Mouse (Mus musculus) lung, embryonic 14.5 days (tissue): ENCODE results near the gene Grb2. TPM values are rescaled to one million over a fixed set of nuclear protein-coding genes. Genes with fewer than 3 reads are reported as not detected.

ENCODE experiments used
- ATAC-seq: fragments of 200-750 bp; cut with Nextera tagmentation; 2 replicates; pipeline ENCODE4 v1.8.0; 2017; ENCODE audit warnings: mild to moderate bottlenecking, moderate TSS enrichment, moderate library complexity; ENCODE audit not compliant: insufficient read depth
- DNase-seq: peaks from one replicate; pipeline ENCODE4 v3.0.0-alpha.2; 2015
- H3K27ac ChIP-seq: fragments of 300-500 bp; sonication (generic); 2 replicates; pipeline ENCODE4 v1.5.1; 2014; ENCODE audit warnings: low read depth, mild to moderate bottlenecking, moderate library complexity
- H3K27me3 ChIP-seq: fragments of 300-500 bp; sonication (generic); 2 replicates; pipeline ENCODE4 v1.6.1; 2014; ENCODE audit warnings: low read length, control low read depth; ENCODE audit not compliant: insufficient read depth
- H3K36me3 ChIP-seq: fragments of 300-500 bp; sonication (generic); 2 replicates; pipeline ENCODE4 v1.6.1; 2014; ENCODE audit warnings: control low read depth; ENCODE audit not compliant: insufficient read depth
- H3K4me1 ChIP-seq: fragments of 300-500 bp; sonication (generic); 2 replicates; pipeline ENCODE4 v1.6.1; 2014; ENCODE audit warnings: antibody characterized with exemption, control low read depth; ENCODE audit not compliant: insufficient read depth
- H3K4me2 ChIP-seq: fragments of 300-500 bp; sonication (generic); 2 replicates; pipeline ENCODE4 v1.6.1; 2014; ENCODE audit warnings: mild to moderate bottlenecking
- H3K4me3 ChIP-seq: fragments of 300-500 bp; sonication (generic); 2 replicates; pipeline ENCODE4 v1.5.1; 2014; ENCODE audit warnings: low read depth, low read length
- H3K9ac ChIP-seq: fragments of 300-500 bp; sonication (generic); 2 replicates; pipeline ENCODE4 v1.6.1; 2014
- H3K9me3 ChIP-seq: fragments of 300-500 bp; sonication (generic); 2 replicates; pipeline ENCODE4 v1.6.1; 2016; ENCODE audit warnings: low read depth, low read length, control low read depth
- CTCF ChIP-seq: IDR thresholded peaks from 2 replicates; pipeline ENCODE4 v1.5.1; 2016; ENCODE audit warnings: antibody characterized with exemption, low read depth
- WGBS: fragments of 180-500 bp; shearing (Covaris S2); extraction: QIAGEN DNeasy Blood & Tissue Kit; methylation state at CpG from one replicate; pipeline ENCODE4 v1.1.7; 2014; 5-methylcytosine and 5-hydroxymethylcytosine counted together
- polyA plus RNA-seq: library from polyadenylated mRNA; unstranded; fragments of >200 nt; fragmentation: Nextera tagmentation; extraction: Ambion mirVana; gene quantifications from 2 replicates; pipeline ENCODE4 v1.2.1, GENCODE M21; 2014

Grb2 gene
- polyA plus RNA-seq, 1 experiment from 2014 or later, result 41.5 TPM

DNA sequence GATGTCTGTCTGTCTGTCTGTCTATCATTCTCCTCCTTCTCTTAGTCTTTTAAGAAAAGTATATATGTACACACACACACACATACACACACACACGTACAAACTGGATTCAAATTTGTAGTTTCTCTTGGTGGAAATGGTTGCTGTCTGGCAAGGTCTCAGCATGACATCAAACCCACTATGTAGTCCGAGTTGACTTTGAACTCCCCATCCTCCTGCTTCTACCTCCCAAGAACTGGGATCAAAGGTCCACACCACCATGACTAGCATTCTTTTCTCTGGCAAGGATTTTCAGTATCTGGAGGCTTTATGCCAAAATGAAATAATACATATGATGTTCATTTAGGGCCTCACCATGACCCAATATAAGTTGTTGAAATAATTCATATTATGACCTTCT lies 14.8 kb upstream of the Grb2 start:
- Histone ChIP-seq H3K27me3 (no peaks in the 10 kb centered on the region), H3K4me3 (no peak overlapping the region), H3K4me1 (no peaks in the 10 kb centered on the region), H3K9ac (no peak overlapping the region), H3K9me3 (no peaks in the 10 kb centered on the region), H3K36me3 (no peaks in the 10 kb centered on the region), H3K27ac (no peak overlapping the region), H3K4me2 (no peak overlapping the region)
- WGBS, result 72% methylated on average over 2 of the region's 2 CpGs
- ATAC-seq, result no peak
- no peak for TF ChIP-seq CTCF
- no peak for DNase-seq

DNA sequence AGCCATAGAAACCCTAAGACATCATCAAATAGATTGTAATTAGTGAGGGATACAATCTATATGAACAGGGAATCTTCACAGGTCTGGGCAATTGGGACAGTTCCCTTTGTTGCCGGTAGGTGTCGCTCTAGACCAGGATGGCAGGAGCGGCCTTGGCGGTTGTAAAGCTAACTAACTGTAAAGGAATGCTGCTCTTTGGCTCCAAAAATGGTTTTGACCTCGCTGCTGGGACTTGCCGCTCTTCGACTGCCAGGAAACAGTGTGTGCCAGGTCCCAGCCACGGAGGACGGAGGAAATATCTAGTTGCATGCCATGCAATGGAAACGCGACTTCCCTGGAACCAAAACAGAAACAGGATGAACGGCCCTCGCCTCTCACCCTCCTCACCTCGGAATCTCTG lies 14.2 kb upstream of the Grb2 start:
- H3K9ac ChIP-seq, result no peak overlapping the region
- H3K36me3 ChIP-seq, result no peaks in the 10 kb centered on the region
- ATAC-seq, result no peak
- no peaks in the 10 kb centered on the region for H3K9me3 ChIP-seq
- H3K4me1 ChIP-seq, result no peaks in the 10 kb centered on the region
- peak overlapping the region; percentile 25; the same call in 1 of the 2 replicates for H3K4me2 ChIP-seq
- DNase-seq, result peak; percentile 91
- WGBS, result 15% methylated on average over 14 of the region's 14 CpGs
- TF ChIP-seq CTCF, result peak; percentile 99
- no peak overlapping the region for H3K27ac ChIP-seq
- no peaks in the 10 kb centered on the region for H3K27me3 ChIP-seq
- H3K4me3 ChIP-seq, result no peak overlapping the region

DNA sequence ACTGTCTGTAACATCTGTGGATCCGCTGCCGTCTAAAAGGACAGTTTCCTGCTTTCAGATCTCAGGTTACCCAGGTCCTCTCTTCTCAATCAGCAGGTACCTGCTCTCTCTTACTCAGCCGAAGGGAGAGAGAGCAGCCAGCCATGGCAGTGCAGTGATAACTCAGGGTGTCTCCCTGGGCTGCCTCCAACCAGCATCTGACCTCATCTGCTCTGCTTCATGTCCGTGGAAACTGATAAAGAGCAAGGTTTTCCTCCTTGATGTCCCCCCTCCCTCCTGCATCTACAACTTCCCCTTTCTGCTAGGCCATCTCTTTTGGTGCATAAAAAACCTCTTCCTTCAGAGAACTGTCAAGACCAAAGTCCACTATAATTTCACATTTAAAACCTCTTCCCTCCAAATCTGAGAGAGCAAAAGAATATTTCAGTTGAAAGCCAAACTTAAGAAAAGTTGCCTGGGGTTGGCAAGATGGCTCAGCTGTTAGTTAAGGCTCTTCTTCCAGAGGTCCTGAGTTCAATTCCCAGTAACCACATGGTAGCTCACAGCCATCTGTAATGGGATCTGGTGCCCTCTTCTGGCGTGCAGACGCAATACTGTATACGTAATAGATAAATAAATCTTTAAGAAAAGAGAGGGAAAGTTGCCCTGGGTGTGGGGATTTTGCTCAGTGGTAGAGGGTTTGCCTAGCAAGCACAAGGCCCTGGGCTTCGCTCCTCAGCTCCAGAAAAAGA lies 9.4 kb upstream of the Grb2 start:
- H3K4me2 ChIP-seq, result no peak overlapping the region
- no peaks in the 10 kb centered on the region for H3K4me1 ChIP-seq
- no peak overlapping the region for H3K27ac ChIP-seq
- no peaks in the 10 kb centered on the region for H3K36me3 ChIP-seq
- DNase-seq (peak; percentile 39), ATAC-seq (no peak)
- no peaks in the 10 kb centered on the region for H3K9me3 ChIP-seq
- TF ChIP-seq CTCF, result peak; percentile 65
- H3K9ac ChIP-seq, result no peak overlapping the region
- no peak overlapping the region for H3K4me3 ChIP-seq
- 44% methylated on average over 8 of the region's 8 CpGs for WGBS
- no peaks in the 10 kb centered on the region for H3K27me3 ChIP-seq

DNA sequence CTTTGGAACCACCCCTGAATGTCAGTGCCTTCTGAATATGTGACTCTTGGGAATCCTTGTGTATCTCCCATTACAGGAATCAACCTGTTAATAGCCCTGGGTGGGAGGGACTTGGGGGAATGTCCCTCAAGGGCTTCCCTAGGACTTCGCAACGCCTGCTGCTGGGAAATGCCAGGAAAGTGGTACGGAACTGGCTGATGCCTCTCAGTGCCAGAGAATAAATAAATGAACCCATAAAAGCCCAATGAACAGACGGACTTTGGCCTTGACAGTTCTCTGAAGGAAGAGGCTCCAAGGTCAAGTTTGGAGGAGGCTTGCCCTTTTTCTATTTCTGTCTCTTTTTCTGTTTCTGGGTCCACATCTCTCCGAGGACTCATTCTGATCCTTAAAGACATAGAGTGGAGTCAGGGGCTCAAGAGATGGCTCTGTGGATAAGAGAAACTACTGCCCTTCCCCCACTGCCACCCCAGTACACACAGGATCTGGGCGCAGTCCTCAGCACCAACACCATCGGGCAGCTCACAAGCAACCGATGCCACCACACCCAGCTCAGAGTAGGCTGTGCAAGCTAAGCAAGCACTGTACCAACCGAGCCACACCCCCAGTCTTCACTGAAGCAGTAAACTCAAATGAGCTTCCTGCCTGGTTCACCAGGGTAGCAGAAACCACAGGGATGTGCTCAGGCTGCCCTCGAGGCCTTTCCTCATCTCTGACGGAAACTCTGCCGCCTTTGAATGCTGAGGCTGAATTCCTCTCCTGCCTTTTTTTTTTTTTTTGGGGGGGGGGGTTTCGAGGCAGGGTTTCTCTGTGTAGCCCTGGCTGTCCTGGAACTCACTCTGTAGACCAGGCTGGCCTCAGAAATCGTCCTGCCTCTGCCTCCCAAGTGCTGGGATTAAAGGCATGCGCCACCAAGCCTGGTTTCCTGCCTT lies 8.3 kb upstream of the Grb2 start:
- Histone ChIP-seq H3K27me3 (no peaks in the 10 kb centered on the region), H3K27ac (no peak overlapping the region), H3K4me2 (no peak overlapping the region), H3K9me3 (no peaks in the 10 kb centered on the region), H3K4me1 (no peaks in the 10 kb centered on the region), H3K36me3 (no peaks in the 10 kb centered on the region), H3K4me3 (no peak overlapping the region), H3K9ac (no peak overlapping the region)
- no peak for TF ChIP-seq CTCF
- 62% methylated on average over 15 of the region's 15 CpGs for WGBS
- DNase-seq (no peak), ATAC-seq (no peak)

DNA sequence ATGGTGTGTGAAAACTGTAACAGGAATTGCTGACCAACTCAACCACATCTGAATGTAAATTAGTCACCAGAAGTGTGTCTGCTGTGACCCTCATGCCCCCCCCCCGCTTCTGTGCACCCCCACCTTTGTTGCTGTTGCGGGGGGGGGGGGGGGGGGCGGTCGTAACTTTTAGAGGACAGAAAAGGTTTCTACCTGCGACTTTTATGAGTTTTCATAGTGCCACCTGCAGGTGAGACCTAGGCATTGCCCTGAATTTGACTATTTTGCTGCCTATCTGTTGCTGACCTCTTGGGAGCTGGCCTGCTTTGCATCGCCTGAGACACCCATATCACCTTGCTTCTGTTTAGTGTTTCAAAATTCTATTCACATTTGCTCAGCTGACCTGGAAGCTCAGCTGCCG lies 6.1 kb upstream of the Grb2 start:
- 8% methylated on average over 6 of the region's 7 CpGs for WGBS
- Histone ChIP-seq H3K4me1 (no peaks in the 10 kb centered on the region), H3K9me3 (no peaks in the 10 kb centered on the region), H3K4me2 (no peak overlapping the region), H3K36me3 (no peaks in the 10 kb centered on the region), H3K4me3 (no peak overlapping the region), H3K9ac (no peak overlapping the region), H3K27me3 (no peaks in the 10 kb centered on the region), H3K27ac (no peak overlapping the region)
- DNase-seq, result peak; percentile 76
- no peak for ATAC-seq
- peak; percentile 75 for TF ChIP-seq CTCF

DNA sequence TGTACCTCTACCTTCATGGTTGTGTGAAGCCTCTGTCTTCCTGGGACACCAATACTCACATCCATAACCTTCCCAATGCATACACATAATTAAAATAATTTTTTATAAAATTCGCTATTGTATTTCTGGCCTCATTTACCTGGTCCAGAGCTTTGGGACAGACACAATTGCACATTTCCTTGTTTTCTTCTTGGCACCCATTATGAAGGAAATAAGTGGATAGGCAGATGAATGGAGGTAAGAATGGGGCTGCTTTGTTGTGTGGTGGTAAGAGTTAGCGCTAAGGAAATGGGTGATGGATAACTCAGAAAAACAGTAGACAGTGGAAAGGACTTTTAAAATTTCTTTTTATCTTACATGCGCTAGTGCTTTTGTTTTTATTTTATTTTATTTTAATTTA lies 5.0 kb upstream of the Grb2 start:
- Histone ChIP-seq H3K27ac (no peak overlapping the region), H3K4me1 (0 out of 2 replicates have a peak, but pooled peaks cover 3% of the 10 kb centered on the region), H3K4me3 (no peak overlapping the region), H3K9me3 (no peaks in the 10 kb centered on the region), H3K27me3 (no peaks in the 10 kb centered on the region), H3K4me2 (no peak overlapping the region), H3K36me3 (no peaks in the 10 kb centered on the region), H3K9ac (no peak overlapping the region)
- TF ChIP-seq CTCF, result no peak
- 94% methylated on average over 3 of the region's 3 CpGs for WGBS
- no peak for DNase-seq
- no peak for ATAC-seq

DNA sequence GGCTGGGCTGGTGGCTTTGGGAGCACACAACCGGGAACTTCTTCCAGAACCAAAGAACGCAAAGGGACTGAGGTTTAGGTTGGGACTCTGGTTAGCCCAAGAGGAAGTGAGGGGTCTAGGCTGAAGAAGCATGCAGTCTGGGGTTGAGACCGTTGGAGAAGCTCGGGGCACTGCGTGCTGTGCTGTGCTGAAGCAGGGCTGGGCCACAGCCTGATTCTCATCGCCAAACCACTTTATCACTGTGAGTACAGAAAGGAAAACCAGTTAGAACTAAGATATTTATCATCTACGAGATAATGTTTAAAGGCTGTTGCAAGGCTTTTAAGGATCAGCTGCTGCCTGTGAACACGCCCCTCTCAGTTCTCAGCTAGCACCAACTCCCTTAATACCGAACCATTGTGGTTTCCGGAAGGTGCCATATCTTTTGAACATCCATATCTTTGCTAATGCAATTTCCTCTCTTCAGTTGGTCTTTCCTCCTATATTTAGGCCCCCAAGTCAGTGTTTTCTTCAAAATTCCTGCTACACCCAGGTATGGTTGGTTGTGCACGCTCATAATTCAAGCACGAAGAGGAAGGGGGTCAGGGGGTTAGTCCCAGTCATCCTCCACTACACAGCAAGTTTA lies 4.4 kb upstream of the Grb2 start:
- WGBS, result 69% methylated on average over 12 of the region's 12 CpGs
- Histone ChIP-seq H3K4me2 (no peak overlapping the region), H3K27ac (no peak overlapping the region), H3K27me3 (no peaks in the 10 kb centered on the region), H3K9ac (no peak overlapping the region), H3K4me3 (no peak overlapping the region), H3K4me1 (0 out of 2 replicates have a peak, but pooled peaks cover 3% of the 10 kb centered on the region), H3K9me3 (no peaks in the 10 kb centered on the region), H3K36me3 (no peaks in the 10 kb centered on the region)
- no peak for TF ChIP-seq CTCF
- ATAC-seq (no peak), DNase-seq (no peak)
